Mouse (Mus musculus) embryo, embryonic 11.5 days (tissue): ENCODE measurements around the gene Pik3ip1.
A peak's percentile ranks its signal among the peaks of the same experiment; 100 is the strongest.

ENCODE experiments used
- DNase-seq: peaks from one replicate; pipeline ENCODE4 v3.0.0-alpha.2; 2012; ENCODE audit warnings: low read depth, low spot score

The Pik3ip1 gene

GRCm38 (mm10) chr11:3336602-3337001 lies 6.4 kb downstream of the Pik3ip1 start:
- DNase-seq = no peak

- DNase-seq = no peak
These were observed 7.2 kb downstream of the Pik3ip1 start for GRCm38 (mm10) chr11:3337173-3337955.

GRCm38 (mm10) chr11:3337961-3338360 lies 7.8 kb downstream of the Pik3ip1 start:
- no peak for DNase-seq

GRCm38 (mm10) chr11:3341476-3341875 lies 11.3 kb downstream of the Pik3ip1 start:
- DNase-seq = no peak

- no peak for DNase-seq
These were observed 14.7 kb downstream of the Pik3ip1 start for GRCm38 (mm10) chr11:3344916-3345315.

- DNase-seq = no peak
These were observed 16.1 kb downstream of the Pik3ip1 start for GRCm38 (mm10) chr11:3346351-3346750.

- DNase-seq = peak; percentile 75
These were observed 17.1 kb downstream of the Pik3ip1 start for GRCm38 (mm10) chr11:3347091-3347834.

- DNase-seq = no peak
These were observed 17.6 kb downstream of the Pik3ip1 start for GRCm38 (mm10) chr11:3347835-3348195.

GRCm38 (mm10) chr11:3348576-3349342 lies 18.6 kb downstream of the Pik3ip1 start:
- DNase-seq = no peak

GRCm38 (mm10) chr11:3349343-3349695 lies 19.1 kb downstream of the Pik3ip1 start:
- no peak for DNase-seq

- DNase-seq = no peak
These were observed 21.9 kb downstream of the Pik3ip1 start for GRCm38 (mm10) chr11:3352131-3352530.

- DNase-seq = no peak
These were observed 22.9 kb downstream of the Pik3ip1 start for GRCm38 (mm10) chr11:3352990-3353585.

GRCm38 (mm10) chr11:3362854-3363253 lies 32.7 kb downstream of the Pik3ip1 start:
- DNase-seq = no peak

- no peak for DNase-seq
These were observed 36.2 kb downstream of the Pik3ip1 start for GRCm38 (mm10) chr11:3366411-3366810.

- no peak for DNase-seq
These were observed 38.8 kb downstream of the Pik3ip1 start for GRCm38 (mm10) chr11:3368983-3369382.

- no peak for DNase-seq
These were observed 39.2 kb downstream of the Pik3ip1 start for GRCm38 (mm10) chr11:3369449-3369848.

GRCm38 (mm10) chr11:3370162-3370561 lies 40.0 kb downstream of the Pik3ip1 start:
- no peak for DNase-seq

GRCm38 (mm10) chr11:3370928-3371598 lies 40.9 kb downstream of the Pik3ip1 start:
- DNase-seq = peak; percentile 82

GRCm38 (mm10) chr11:3371599-3372295 lies 41.5 kb downstream of the Pik3ip1 start:
- DNase-seq = no peak

GRCm38 (mm10) chr11:3373591-3374292 lies 43.5 kb downstream of the Pik3ip1 start:
- DNase-seq = no peak
